Mouse (Mus musculus): ENCODE results near the gene Apeh.

Apeh gene

GRCm38 (mm10) chr9:108073141-108073930 lies 21.1 kb downstream of the Apeh start:
- DNase-seq, result peak; percentile 85 to 86

- peak; percentile 75 to 77 for DNase-seq
These were observed 21.9 kb downstream of the Apeh start for GRCm38 (mm10) chr9:108072481-108072924.

GRCm38 (mm10) chr9:108071801-108072200 lies 22.6 kb downstream of the Apeh start:
- no peak for DNase-seq

- peak in 1 of 2 experiments; percentile 20 for DNase-seq
These were observed 24.9 kb downstream of the Apeh start for GRCm38 (mm10) chr9:108069529-108069928.

- DNase-seq, result peak in 1 of 2 experiments; percentile 39
These were observed 25.4 kb downstream of the Apeh start for GRCm38 (mm10) chr9:108069007-108069406.

GRCm38 (mm10) chr9:108067900-108068299 lies 26.5 kb downstream of the Apeh start:
- peak; percentile 91 to 94 for DNase-seq

GRCm38 (mm10) chr9:108067199-108067598 lies 27.2 kb downstream of the Apeh start:
- peak in 1 of 2 experiments; percentile 61 for DNase-seq

- peak; percentile 87 to 88 for DNase-seq
These were observed 28.9 kb downstream of the Apeh start for GRCm38 (mm10) chr9:108065491-108066011.

GRCm38 (mm10) chr9:108063361-108063760 lies 31.0 kb downstream of the Apeh start:
- DNase-seq, result no peak

- peak in 1 of 2 experiments; percentile 11 for DNase-seq
These were observed 32.3 kb downstream of the Apeh start for GRCm38 (mm10) chr9:108062142-108062541.

- peak in 1 of 2 experiments; percentile 28 for DNase-seq
These were observed 36.1 kb downstream of the Apeh start for GRCm38 (mm10) chr9:108058291-108058690.

GRCm38 (mm10) chr9:108057262-108057562 lies 37.2 kb downstream of the Apeh start:
- DNase-seq, result peak in 1 of 2 experiments; percentile 33

- DNase-seq, result peak; percentile 13 to 20
These were observed 37.8 kb downstream of the Apeh start for GRCm38 (mm10) chr9:108056361-108057261.

- peak in 1 of 2 experiments; percentile 11 for DNase-seq
These were observed 38.7 kb downstream of the Apeh start for GRCm38 (mm10) chr9:108055661-108056237.

GRCm38 (mm10) chr9:108055061-108055460 lies 39.3 kb downstream of the Apeh start:
- no peak for DNase-seq

GRCm38 (mm10) chr9:108054331-108055040 lies 39.9 kb downstream of the Apeh start:
- DNase-seq, result peak in 1 of 2 experiments; percentile 27

- peak; percentile 30 to 53 for DNase-seq
These were observed 40.7 kb downstream of the Apeh start for GRCm38 (mm10) chr9:108053665-108054225.

- DNase-seq, result peak; percentile 94 to 96
These were observed 41.3 kb downstream of the Apeh start, which contains the start of gene Amigo3 for GRCm38 (mm10) chr9:108052885-108053664. Gene Amigo3 (plus strand): TSS chr9:108053159.

GRCm38 (mm10) chr9:108052411-108052810 lies 42.0 kb downstream of the Apeh start:
- DNase-seq, result no peak

GRCm38 (mm10) chr9:108051931-108052220 lies 42.5 kb downstream of the Apeh start:
- peak in 1 of 2 experiments; percentile 27 for DNase-seq
